Mouse (Mus musculus) c-Kit-positive CD71-positive TER-119-negative erythroid progenitor cells, embryonic 14.5 days (primary cell): ENCODE measurements around the gene Myl10.
"Not testable (repeated sequence)": the region's sequence is repeated elsewhere in the genome, so short reads cannot be mapped to it uniquely, and the experiment has no call there.

ENCODE experiments used
- DNase-seq: peaks from one replicate; pipeline ENCODE4 v3.0.0-alpha.2; 2013; ENCODE audit warnings: low read depth

Gene Myl10

GRCm38 (mm10) chr5:136692784-136693183 lies at the start of gene Myl10:
Gene Myl10 (plus strand): TSS chr5:136693146.
- DNase-seq = no peak

- no peak for DNase-seq
Measured at GRCm38 (mm10) chr5:136646731-136647328, 46.1 kb upstream of the Myl10 start.

- no peak for DNase-seq
Measured at GRCm38 (mm10) chr5:136649071-136649470, 43.9 kb upstream of the Myl10 start.

GRCm38 (mm10) chr5:136649655-136650054 lies 43.3 kb upstream of the Myl10 start:
- no peak for DNase-seq

GRCm38 (mm10) chr5:136654481-136654880 lies 38.5 kb upstream of the Myl10 start:
- DNase-seq = no peak

- DNase-seq = no peak
Measured at GRCm38 (mm10) chr5:136656830-136657395, 36.0 kb upstream of the Myl10 start.

- DNase-seq = not testable (repeated sequence)
Measured at GRCm38 (mm10) chr5:136660721-136661120, 32.2 kb upstream of the Myl10 start.

GRCm38 (mm10) chr5:136662281-136662680 lies 30.7 kb upstream of the Myl10 start:
- no peak for DNase-seq

GRCm38 (mm10) chr5:136662822-136663221 lies 30.1 kb upstream of the Myl10 start:
- DNase-seq = no peak

- DNase-seq = peak; percentile 48
Measured at GRCm38 (mm10) chr5:136664497-136664896, 28.4 kb upstream of the Myl10 start.

- no peak for DNase-seq
Measured at GRCm38 (mm10) chr5:136676315-136677030, 16.5 kb upstream of the Myl10 start.

GRCm38 (mm10) chr5:136678840-136679348 lies 14.1 kb upstream of the Myl10 start:
- DNase-seq = no peak

GRCm38 (mm10) chr5:136686349-136686748 lies 6.6 kb upstream of the Myl10 start:
- no peak for DNase-seq

- DNase-seq = no peak
Measured at GRCm38 (mm10) chr5:136687561-136687960, 5.4 kb upstream of the Myl10 start.

- DNase-seq = no peak
Measured at GRCm38 (mm10) chr5:136688841-136689240, 4.1 kb upstream of the Myl10 start.

GRCm38 (mm10) chr5:136691170-136691569 lies 1.8 kb upstream of the Myl10 start:
- DNase-seq = no peak

- no peak for DNase-seq
Measured at GRCm38 (mm10) chr5:136693418-136693817, 472 bp downstream of the Myl10 start.

GRCm38 (mm10) chr5:136694976-136695375 lies 2.0 kb downstream of the Myl10 start:
- DNase-seq = no peak

- DNase-seq = no peak
Measured at GRCm38 (mm10) chr5:136696516-136696915, 3.6 kb downstream of the Myl10 start.

- no peak for DNase-seq
Measured at GRCm38 (mm10) chr5:136697618-136698017, 4.7 kb downstream of the Myl10 start.

GRCm38 (mm10) chr5:136702159-136702725 lies 9.3 kb downstream of the Myl10 start:
- no peak for DNase-seq

- DNase-seq = peak; percentile 45
Measured at GRCm38 (mm10) chr5:136703751-136704150, 10.8 kb downstream of the Myl10 start.

GRCm38 (mm10) chr5:136704151-136704550 lies 11.2 kb downstream of the Myl10 start:
- DNase-seq = no peak
